Mouse (Mus musculus): ENCODE measurements around the gene Nol9. TPM values are rescaled to one million over a fixed set of nuclear protein-coding genes. Genes with fewer than 3 reads are reported as not detected.

The Nol9 gene
- total and polyA plus RNA-seq, 3 experiments: 80.3 to 114 (median 80.9) TPM

- no peak for TF ChIP-seq TBP (IDR thresholded peaks at IDR 0.05; ENCODE audit: low read depth, low read length)
- no peak for TF ChIP-seq TCF12 (IDR thresholded peaks at IDR 0.05; ENCODE audit: low read depth, low read length)
- Histone ChIP-seq H3K9ac (ENCODE audit: control insufficient read depth, low read depth, low read length, poor library complexity, severe bottlenecking) (no peak overlapping the region), H3K9me3 (replicated peaks; ENCODE audit: insufficient read depth, low read length) (no peaks in the 10 kb centered on the region), H3K4me1 (ENCODE audit: control insufficient read depth in 1 of 2, insufficient read depth in 2 of 2, low read length in 2 of 2) (peaks cover 0 to 11% of the 10 kb centered on the region in 2 experiments; a peak in 3 of 4 replicates), H3K4me3 (ENCODE audit: control insufficient read depth in 1 of 2, insufficient read depth in 1 of 2, low read depth in 2 of 2, low read length in 2 of 2) (no peak overlapping the region), H3K27me3 (ENCODE audit: control insufficient read depth in 1 of 2, insufficient read depth in 2 of 2, low read length in 2 of 2) (no peaks in the 10 kb centered on the region), H3K36me3 (ENCODE audit: control insufficient read depth in 1 of 2, insufficient read depth in 2 of 2, low read length in 2 of 2) (peaks cover 2 to 5% of the 10 kb centered on the region in 2 experiments; a peak in 2 of 4 replicates), H3K79me2 (ENCODE audit: control insufficient read depth, insufficient read depth, low read length, poor library complexity) (peaks cover 38% of the 10 kb centered on the region), H3K27ac (ENCODE audit: control insufficient read depth, low read depth, low read length) (no peak overlapping the region)
- no peak for DNase-seq (ENCODE audit: low read depth, low spot score)
Observed at GRCm38 (mm10) chr4:152013036-152013813, 25.9 kb upstream of the Nol9 start.

- no peaks in the 10 kb centered on the region for H3K4me1 ChIP-seq (ENCODE audit: control insufficient read depth in 1 of 2, insufficient read depth in 2 of 2, low read length in 2 of 2)
- no peak overlapping the region for H3K9ac ChIP-seq (ENCODE audit: control insufficient read depth, low read depth, low read length, poor library complexity, severe bottlenecking)
- no peak for DNase-seq (ENCODE audit: low read depth, low spot score)
- no peaks in the 10 kb centered on the region for H3K9me3 ChIP-seq (replicated peaks; ENCODE audit: insufficient read depth, low read length)
- no peaks in the 10 kb centered on the region for H3K27me3 ChIP-seq (ENCODE audit: control insufficient read depth in 1 of 2, insufficient read depth in 2 of 2, low read length in 2 of 2)
- H3K27ac ChIP-seq (ENCODE audit: control insufficient read depth, low read depth, low read length): no peak overlapping the region
- 0 out of 2 replicates have a peak, but pooled peaks cover 1% of the 10 kb centered on the region for H3K79me2 ChIP-seq (ENCODE audit: control insufficient read depth, insufficient read depth, low read length, poor library complexity)
- H3K36me3 ChIP-seq (ENCODE audit: control insufficient read depth in 1 of 2, insufficient read depth in 2 of 2, low read length in 2 of 2): peaks cover 0 to 2% of the 10 kb centered on the region in 2 experiments; a peak in 1 of 4 replicates
- H3K4me3 ChIP-seq (ENCODE audit: control insufficient read depth in 1 of 2, insufficient read depth in 1 of 2, low read depth in 2 of 2, low read length in 2 of 2): no peak overlapping the region
- TF ChIP-seq POLR2AphosphoS2 (IDR thresholded peaks at IDR 0.05; ENCODE audit: low read length): no peak
- no peak for TF ChIP-seq USF2 (IDR thresholded peaks at IDR 0.05; ENCODE audit: borderline replicate concordance in 1 of 2, insufficient read depth in 1 of 2, low read depth in 1 of 2, low read length in 2 of 2)
- TF ChIP-seq BHLHE40 (IDR thresholded peaks at IDR 0.05; ENCODE audit: borderline replicate concordance, low read depth, low read length): no peak
- TF ChIP-seq ZMIZ1 (IDR thresholded peaks at IDR 0.05; ENCODE audit: low read depth, low read length): no peak
- no peak for TF ChIP-seq ZNF384 (IDR thresholded peaks at IDR 0.05; ENCODE audit: low read depth, low read length)
- TF ChIP-seq MXI1 (IDR thresholded peaks at IDR 0.05; ENCODE audit: low read depth, low read length): no peak
- TF ChIP-seq ZKSCAN1 (IDR thresholded peaks at IDR 0.05; ENCODE audit: low read depth, low read length): no peak
Observed at GRCm38 (mm10) chr4:152019073-152019472, 20.0 kb upstream of the Nol9 start.

GRCm38 (mm10) chr4:152020024-152020423, 19.1 kb upstream of the Nol9 start:
- no peak overlapping the region for H3K9ac ChIP-seq (ENCODE audit: control insufficient read depth, low read depth, low read length, poor library complexity, severe bottlenecking)
- H3K4me3 ChIP-seq (ENCODE audit: control insufficient read depth in 1 of 2, insufficient read depth in 1 of 2, low read depth in 2 of 2, low read length in 2 of 2): no peak overlapping the region
- no peak for DNase-seq (ENCODE audit: low read depth, low spot score)
- H3K4me1 ChIP-seq (ENCODE audit: control insufficient read depth in 1 of 2, insufficient read depth in 2 of 2, low read length in 2 of 2): peaks cover 0 to 6% of the 10 kb centered on the region in 2 experiments; a peak in 1 of 4 replicates
- H3K27ac ChIP-seq (ENCODE audit: control insufficient read depth, low read depth, low read length): no peak overlapping the region
- H3K36me3 ChIP-seq (ENCODE audit: control insufficient read depth in 1 of 2, insufficient read depth in 2 of 2, low read length in 2 of 2): peaks cover under 1 to 2% of the 10 kb centered on the region in 2 experiments; a peak in 1 of 4 replicates
- peaks cover 8% of the 10 kb centered on the region for H3K79me2 ChIP-seq (ENCODE audit: control insufficient read depth, insufficient read depth, low read length, poor library complexity)
- TF ChIP-seq MYC (IDR thresholded peaks at IDR 0.05; ENCODE audit: low read depth, low read length) (no peak), KAT2A (conservative IDR thresholded peaks at IDR 0.05; ENCODE audit: low read depth, low read length) (no peak), NELFE (IDR thresholded peaks at IDR 0.05; ENCODE audit: low read depth, low read length) (no peak), ZMIZ1 (IDR thresholded peaks at IDR 0.05; ENCODE audit: low read depth, low read length) (no peak), ETS1 (IDR thresholded peaks at IDR 0.05; ENCODE audit: low read depth, low read length) (no peak), ELF1 (IDR thresholded peaks at IDR 0.05; ENCODE audit: low read depth, low read length) (no peak), CTCF (IDR thresholded peaks at IDR 0.05 in 2 of 3, conservative IDR thresholded peaks at IDR 0.05 in 1 of 3; ENCODE audit: control insufficient read depth in 1 of 3, insufficient read depth in 1 of 3, low read depth in 2 of 3, low read length in 3 of 3, poor library complexity in 1 of 3, severe bottlenecking in 1 of 3) (no peak), HCFC1 (IDR thresholded peaks at IDR 0.05; ENCODE audit: low read depth, low read length) (no peak), UBTF (IDR thresholded peaks at IDR 0.05; ENCODE audit: borderline replicate concordance, insufficient read depth, low read depth, low read length) (no peak), BHLHE40 (IDR thresholded peaks at IDR 0.05; ENCODE audit: borderline replicate concordance, low read depth, low read length) (no peak), GATA1 (IDR thresholded peaks at IDR 0.05; ENCODE audit: low read depth, low read length) (no peak), USF2 (IDR thresholded peaks at IDR 0.05; ENCODE audit: borderline replicate concordance in 1 of 2, insufficient read depth in 1 of 2, low read depth in 1 of 2, low read length in 2 of 2) (no peak), MYB (IDR thresholded peaks at IDR 0.05; ENCODE audit: low read depth, low read length) (no peak), TBP (IDR thresholded peaks at IDR 0.05; ENCODE audit: low read depth, low read length) (no peak), POLR2A (IDR thresholded peaks at IDR 0.05; ENCODE audit: control insufficient read depth in 1 of 2, insufficient read depth in 1 of 2, low read depth in 1 of 2, low read length in 2 of 2, poor library complexity in 1 of 2) (no peak), RAD21 (IDR thresholded peaks at IDR 0.05; ENCODE audit: low read depth, low read length) (no peak)
- H3K27me3 ChIP-seq (ENCODE audit: control insufficient read depth in 1 of 2, insufficient read depth in 2 of 2, low read length in 2 of 2): no peaks in the 10 kb centered on the region
- H3K9me3 ChIP-seq (replicated peaks; ENCODE audit: insufficient read depth, low read length): no peaks in the 10 kb centered on the region

Data from MEL (cell line).